Mouse (Mus musculus) liver, postnatal 0 days (tissue): ENCODE results near the gene Zfp706. TPM values are rescaled to one million over a fixed set of nuclear protein-coding genes. Genes with fewer than 3 reads are reported as not detected.

Experiments
- ATAC-seq: fragments of 200-750 bp; cut with Nextera tagmentation; 2 replicates; pipeline ENCODE4 v1.8.0; 2017; ENCODE audit warnings: mild to moderate bottlenecking, moderate library complexity
- DNase-seq: peaks from one replicate; pipeline ENCODE4 v3.0.0-alpha.2; 2016
- H3K27ac ChIP-seq: fragments of 300-500 bp; sonication (generic); 2 replicates; pipeline ENCODE4 v1.5.1; 2014; ENCODE audit warnings: antibody characterized with exemption, moderate library complexity, mild to moderate bottlenecking, low read depth
- H3K27me3 ChIP-seq: fragments of 300-500 bp; sonication (generic); 2 replicates; pipeline ENCODE4 v1.6.1; 2014; ENCODE audit warnings: low read length, control low read depth, mixed read lengths; ENCODE audit not compliant: insufficient read depth
- H3K36me3 ChIP-seq: fragments of 300-500 bp; sonication (generic); replicated peaks from 2 replicates; pipeline ENCODE4 v1.6.1; 2014; ENCODE audit warnings: mild to moderate bottlenecking, control low read depth, low read length, moderate library complexity, mixed read lengths; ENCODE audit not compliant: insufficient read depth
- H3K4me1 ChIP-seq: fragments of 300-500 bp; sonication (generic); 2 replicates; pipeline ENCODE4 v1.6.1; 2014; ENCODE audit warnings: antibody characterized with exemption, mild to moderate bottlenecking, control low read depth; ENCODE audit not compliant: insufficient read depth
- H3K4me2 ChIP-seq: fragments of 300-500 bp; sonication (generic); 2 replicates; pipeline ENCODE4 v1.6.1; 2014; ENCODE audit warnings: low read depth, mild to moderate bottlenecking, low read length, moderate library complexity, mixed read lengths
- H3K4me3 ChIP-seq: fragments of 300-500 bp; sonication (generic); 2 replicates; pipeline ENCODE4 v1.5.1; 2014; ENCODE audit warnings: low read depth, low read length
- H3K9ac ChIP-seq: fragments of 300-500 bp; sonication (generic); replicated peaks from 2 replicates; pipeline ENCODE4 v1.6.1; 2014; ENCODE audit warnings: mild to moderate bottlenecking, moderate library complexity
- H3K9me3 ChIP-seq: fragments of 300-500 bp; sonication (generic); 2 replicates; pipeline ENCODE4 v1.6.1; 2016; ENCODE audit warnings: mild to moderate bottlenecking, control low read depth, low read length, mixed read lengths
- CTCF ChIP-seq: sonication (generic); IDR thresholded peaks from 2 replicates; pipeline ENCODE4 v1.5.1; 2016; ENCODE audit warnings: antibody characterized with exemption, low read depth
- EP300 ChIP-seq: IDR thresholded peaks from 2 replicates; pipeline ENCODE4 v1.6.1; 2016; ENCODE audit warnings: antibody characterized with exemption, low read depth, mild to moderate bottlenecking
- WGBS: fragments of 180-500 bp; shearing (Covaris S2); extraction: QIAGEN DNeasy Blood & Tissue Kit; methylation state at CpG from one replicate; pipeline ENCODE4 v1.1.7; 2014; ENCODE audit not compliant: insufficient replicate concordance; 5-methylcytosine and 5-hydroxymethylcytosine counted together
- polyA plus RNA-seq: library from polyadenylated mRNA; unstranded; fragments of >200 nt; fragmentation: Nextera tagmentation; extraction: Ambion mirVana; gene quantifications from 2 replicates; pipeline ENCODE4 v1.2.1, GENCODE M21; 2015

Zfp706 gene
- polyA plus RNA-seq, 1 experiment from 2014 or later, result 234 TPM

- no peak overlapping the region for H3K4me2 ChIP-seq
- TF ChIP-seq EP300 (no peak), CTCF (no peak)
- H3K9ac ChIP-seq, result no peak overlapping the region
- ATAC-seq (no peak), DNase-seq (no peak)
- no peaks in the 10 kb centered on the region for H3K9me3 ChIP-seq
- no peaks in the 10 kb centered on the region for H3K27me3 ChIP-seq
- no peaks in the 10 kb centered on the region for H3K36me3 ChIP-seq
- no peak overlapping the region for H3K4me3 ChIP-seq
- no peak overlapping the region for H3K27ac ChIP-seq
- no peaks in the 10 kb centered on the region for H3K4me1 ChIP-seq
- 70% methylated on average over 2 of the region's 2 CpGs for WGBS
These were observed 26.6 kb upstream of the Zfp706 start for GRCm38 (mm10) chr15:37034155-37034554.

- DNase-seq, result no peak
- no peak overlapping the region for H3K9ac ChIP-seq
- no peak overlapping the region for H3K4me2 ChIP-seq
- H3K4me3 ChIP-seq, result no peak overlapping the region
- no peak for TF ChIP-seq CTCF
- no peak for TF ChIP-seq EP300
- H3K9me3 ChIP-seq, result no peaks in the 10 kb centered on the region
- 89% methylated on average over 2 of the region's 2 CpGs for WGBS
- H3K4me1 ChIP-seq, result no peaks in the 10 kb centered on the region
- no peak for ATAC-seq
- H3K27me3 ChIP-seq, result no peaks in the 10 kb centered on the region
- no peaks in the 10 kb centered on the region for H3K36me3 ChIP-seq
- H3K27ac ChIP-seq, result no peak overlapping the region
These were observed 25.9 kb upstream of the Zfp706 start for GRCm38 (mm10) chr15:37033431-37033830.

- DNase-seq, result no peak
- no peak overlapping the region for H3K4me2 ChIP-seq
These were observed 24.0 kb upstream of the Zfp706 start for GRCm38 (mm10) chr15:37031334-37032150.

DNA sequence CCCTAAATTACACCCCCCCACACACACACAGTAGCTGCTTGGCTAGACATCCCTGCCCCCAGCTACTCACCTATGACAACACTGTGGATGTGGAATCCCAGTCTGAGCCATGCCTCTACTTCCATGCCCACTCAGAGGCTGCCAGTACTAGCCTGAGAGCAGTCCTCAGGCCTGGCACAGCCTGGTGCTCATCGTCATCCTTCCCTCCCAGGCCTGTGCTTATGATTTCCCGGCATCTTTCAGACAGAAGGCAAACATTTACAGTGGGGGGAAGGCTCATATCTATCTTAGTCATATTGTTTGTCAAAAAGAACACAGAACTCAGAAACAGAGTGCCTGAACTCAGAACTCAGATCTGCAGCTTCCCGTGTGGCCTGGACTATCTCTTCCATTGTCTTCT lies 23.4 kb upstream of the Zfp706 start:
- DNase-seq, result no peak
- no peak overlapping the region for H3K4me2 ChIP-seq
- no peaks in the 10 kb centered on the region for H3K9me3 ChIP-seq
- ATAC-seq, result no peak
- H3K27me3 ChIP-seq, result no peaks in the 10 kb centered on the region
- H3K27ac ChIP-seq, result no peak overlapping the region
- TF ChIP-seq EP300 (no peak), CTCF (no peak)
- H3K4me1 ChIP-seq, result no peaks in the 10 kb centered on the region
- H3K36me3 ChIP-seq, result no peaks in the 10 kb centered on the region
- H3K4me3 ChIP-seq, result no peak overlapping the region
- no peak overlapping the region for H3K9ac ChIP-seq
- 67% methylated on average over 3 of the region's 3 CpGs for WGBS

More at GRCm38 (mm10) chr15:37031334-37032150, 24.0 kb upstream of the Zfp706 start:
- Histone ChIP-seq H3K36me3 (no peaks in the 10 kb centered on the region), H3K9ac (no peak overlapping the region), H3K9me3 (no peaks in the 10 kb centered on the region), H3K4me3 (no peak overlapping the region), H3K27me3 (no peaks in the 10 kb centered on the region), H3K27ac (no peak overlapping the region), H3K4me1 (no peaks in the 10 kb centered on the region)
- TF ChIP-seq CTCF (no peak), EP300 (no peak)
- 43% methylated on average over 6 of the region's 6 CpGs for WGBS
- no peak for ATAC-seq

DNA sequence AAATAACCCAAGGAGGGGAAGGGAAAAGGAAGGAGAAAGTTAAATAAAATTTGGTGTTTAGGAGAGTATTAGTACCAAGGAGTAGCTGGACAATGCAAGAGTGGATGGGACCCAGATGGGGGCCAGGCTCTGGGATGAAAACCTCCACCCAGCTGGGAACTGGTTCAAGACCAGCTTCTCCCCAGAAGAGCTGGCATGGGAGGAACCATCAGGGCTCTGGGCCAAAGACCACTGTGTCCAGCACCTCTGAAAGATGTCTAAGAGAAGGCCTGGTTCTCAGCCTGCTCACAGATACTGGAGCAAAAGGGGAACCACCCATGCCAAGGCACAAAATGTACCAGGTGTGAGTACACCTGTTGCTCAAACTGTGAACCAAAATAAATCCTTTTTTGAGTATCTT lies 20.4 kb upstream of the Zfp706 start:
- no peaks in the 10 kb centered on the region for H3K9me3 ChIP-seq
- no peaks in the 10 kb centered on the region for H3K4me1 ChIP-seq
- ATAC-seq, result no peak
- no peaks in the 10 kb centered on the region for H3K27me3 ChIP-seq
- no peak overlapping the region for H3K4me3 ChIP-seq
- no peak overlapping the region for H3K9ac ChIP-seq
- no peak overlapping the region for H3K27ac ChIP-seq
- H3K4me2 ChIP-seq, result no peak overlapping the region
- H3K36me3 ChIP-seq, result no peaks in the 10 kb centered on the region
- no peak for DNase-seq
- TF ChIP-seq EP300 (no peak), CTCF (no peak)

DNA sequence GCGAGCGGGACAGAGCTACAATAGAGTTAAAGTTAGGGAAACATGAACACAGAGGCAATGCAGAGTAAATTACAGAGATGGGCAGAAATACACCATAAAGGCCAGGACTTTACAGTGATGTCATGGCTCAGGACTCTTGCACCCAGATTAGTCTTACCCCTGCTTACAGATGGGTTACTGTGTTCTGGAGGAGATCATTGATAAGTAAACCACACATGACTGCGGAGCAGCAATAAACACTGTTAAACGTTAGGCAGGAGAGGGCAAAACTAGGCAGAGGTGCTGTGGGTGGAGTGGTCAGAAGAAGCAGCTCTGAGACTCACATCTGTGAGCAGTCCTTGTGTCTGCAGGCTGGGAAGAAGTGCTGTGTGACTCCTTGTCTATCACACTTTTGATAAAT lies 18.9 kb upstream of the Zfp706 start:
- Histone ChIP-seq H3K4me3 (no peak overlapping the region), H3K27ac (no peak overlapping the region), H3K27me3 (no peaks in the 10 kb centered on the region), H3K4me1 (no peaks in the 10 kb centered on the region), H3K36me3 (no peaks in the 10 kb centered on the region), H3K9ac (no peak overlapping the region), H3K9me3 (no peaks in the 10 kb centered on the region), H3K4me2 (no peak overlapping the region)
- TF ChIP-seq CTCF (no peak), EP300 (no peak)
- ATAC-seq, result no peak
- no peak for DNase-seq
- WGBS, result 59% methylated on average over 4 of the region's 4 CpGs
